Mouse (Mus musculus): ENCODE results near the gene 5730596B20Rik. TPM values are rescaled to one million over a fixed set of nuclear protein-coding genes. Genes with fewer than 3 reads are reported as not detected.

5730596B20Rik gene
- polyA plus RNA-seq, 2 experiments from 2014 or later: not detected

DNA sequence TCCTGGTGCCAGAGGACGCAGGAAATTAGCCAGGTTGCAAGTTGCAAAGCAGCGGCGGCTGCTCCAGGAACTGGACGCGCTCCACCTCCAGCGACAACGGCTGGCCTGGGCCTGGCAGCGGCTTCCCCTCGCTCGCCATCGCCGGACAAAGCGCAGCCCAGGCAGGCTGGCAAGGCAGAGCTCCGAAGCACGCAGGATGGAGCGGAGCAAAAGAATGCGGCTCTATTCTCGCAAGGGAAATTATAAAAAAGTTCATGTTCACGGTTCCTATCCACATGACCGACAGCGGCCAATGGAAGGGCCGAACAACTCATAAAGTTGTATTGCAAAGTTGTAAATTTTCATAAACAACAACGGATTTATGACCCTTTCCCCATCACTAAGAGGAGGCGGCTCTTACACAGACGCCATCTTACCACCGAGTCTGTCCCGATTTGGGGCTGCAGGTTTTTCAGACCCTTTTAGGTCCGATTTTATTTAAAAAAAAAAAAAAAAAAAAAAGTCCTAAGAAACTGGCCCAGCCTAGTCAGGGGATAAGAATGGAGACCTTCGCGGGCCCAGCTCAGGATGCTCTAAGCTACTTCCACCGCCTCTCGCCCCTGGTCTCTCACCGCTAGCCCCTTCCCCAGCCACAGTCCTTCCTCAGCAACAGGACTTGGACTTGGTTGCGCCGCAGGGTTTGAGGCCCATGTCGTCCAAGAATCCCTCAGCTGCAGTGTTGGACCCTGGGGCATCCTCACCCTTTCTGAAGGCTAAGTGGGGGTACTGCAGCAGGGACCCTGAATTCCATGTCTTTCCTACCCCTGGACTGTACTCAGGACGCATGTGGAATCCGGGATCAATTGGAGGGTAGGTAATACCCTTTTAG is 36.1 kb downstream of the 5730596B20Rik start, which contains the start of the genes Hoxa3 and Gm28308:
Gene Hoxa3 (minus strand): TSS at position 218 of the 868 bp plus-strand sequence.
Gene Gm28308 (minus strand): TSS at position 221 of the 868 bp plus-strand sequence.
- ATAC-seq: no peak

- ATAC-seq: no peak
These were observed 37.0 kb downstream of the 5730596B20Rik start for GRCm38 (mm10) chr6:52214271-52214670.

- ATAC-seq: no peak
These were observed 37.8 kb downstream of the 5730596B20Rik start for GRCm38 (mm10) chr6:52215070-52215469.

- ATAC-seq: no peak
These were observed 38.7 kb downstream of the 5730596B20Rik start for GRCm38 (mm10) chr6:52215771-52216535.

- ATAC-seq: no peak
These were observed 39.6 kb downstream of the 5730596B20Rik start for GRCm38 (mm10) chr6:52216691-52217458.

DNA sequence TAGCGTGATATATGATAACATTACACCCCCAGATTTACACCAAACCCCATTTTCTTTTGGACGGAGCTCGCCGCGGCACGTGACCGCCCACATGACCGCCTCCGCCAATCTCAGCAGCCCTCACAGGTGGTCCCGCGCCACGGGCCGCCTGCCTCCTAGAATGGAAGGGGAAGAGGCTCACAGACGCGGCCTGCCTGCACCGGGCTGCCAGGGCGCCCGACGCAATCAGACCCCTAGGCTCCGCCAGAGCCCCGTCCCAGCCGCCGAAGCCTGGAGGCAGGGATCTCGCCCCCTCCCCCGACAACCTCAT is 40.1 kb downstream of the 5730596B20Rik start:
- ATAC-seq: peak; percentile 5

- no peak for ATAC-seq
These were observed 40.8 kb downstream of the 5730596B20Rik start for GRCm38 (mm10) chr6:52217895-52218642.

- no peak for ATAC-seq
These were observed 41.4 kb downstream of the 5730596B20Rik start for GRCm38 (mm10) chr6:52218643-52219215.

DNA sequence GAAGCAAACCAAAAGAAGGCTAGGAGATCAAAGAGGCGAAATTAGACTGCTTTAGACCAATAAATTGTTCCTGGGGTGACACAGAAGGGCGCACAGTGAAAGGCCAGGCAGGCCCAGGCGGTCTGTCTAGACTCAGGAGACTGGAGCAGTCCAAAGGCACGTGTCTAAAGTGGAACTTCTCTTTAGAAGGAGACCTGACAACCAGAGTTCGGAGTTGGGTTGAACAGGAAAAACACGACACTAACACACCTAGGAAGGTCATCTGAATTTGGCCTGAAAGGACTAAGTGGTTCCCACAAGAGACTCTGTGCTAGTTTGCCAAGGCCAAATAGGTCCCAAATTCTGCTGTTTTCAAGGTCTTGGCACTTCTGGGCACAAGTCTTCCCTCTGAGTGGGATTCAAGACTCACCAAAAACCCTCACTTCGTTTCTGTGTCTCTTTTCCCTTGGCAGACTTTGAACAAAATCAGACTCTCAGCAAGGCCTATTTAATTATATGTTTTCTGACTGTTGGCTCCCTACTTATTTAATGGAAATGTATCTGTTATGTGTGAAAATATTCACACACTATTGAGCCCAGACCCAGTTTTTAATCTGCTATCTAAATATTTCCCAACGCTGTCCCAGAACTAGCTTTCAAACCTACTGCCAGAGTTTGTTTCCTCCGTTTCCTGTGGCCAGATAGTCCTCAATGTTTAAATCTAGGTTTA is 42.1 kb downstream of the 5730596B20Rik start:
- no peak for ATAC-seq

GRCm38 (mm10) chr6:52220003-52220864 is 42.9 kb downstream of the 5730596B20Rik start:
- no peak for ATAC-seq

DNA sequence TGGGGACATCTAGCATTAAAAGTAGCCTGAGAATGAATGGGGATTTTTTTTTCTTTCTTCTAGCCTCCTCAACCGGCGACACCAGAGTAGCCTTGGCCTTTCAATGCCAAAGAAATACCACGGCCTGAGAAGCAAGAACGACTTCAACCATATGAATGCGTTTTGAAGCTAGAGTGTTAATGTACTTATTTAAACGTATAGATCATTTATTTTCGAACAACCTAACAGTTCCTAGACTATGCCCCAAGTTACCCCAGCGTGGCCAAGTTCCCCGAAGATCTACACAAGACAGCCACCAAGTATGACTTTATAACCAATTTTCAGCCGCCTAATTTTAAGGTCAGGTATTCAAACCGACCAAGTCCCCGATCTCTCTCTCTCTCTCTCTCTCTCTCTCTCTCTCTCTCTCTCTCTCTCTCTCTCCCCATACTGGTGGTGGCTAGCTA is 43.6 kb downstream of the 5730596B20Rik start:
- no peak for ATAC-seq

GRCm38 (mm10) chr6:52221337-52221992 is 44.2 kb downstream of the 5730596B20Rik start, which contains the start of gene Hoxa7:
Hoxa7 (minus strand) TSS chr6:52221854.
- peak; percentile 72 for ATAC-seq

DNA sequence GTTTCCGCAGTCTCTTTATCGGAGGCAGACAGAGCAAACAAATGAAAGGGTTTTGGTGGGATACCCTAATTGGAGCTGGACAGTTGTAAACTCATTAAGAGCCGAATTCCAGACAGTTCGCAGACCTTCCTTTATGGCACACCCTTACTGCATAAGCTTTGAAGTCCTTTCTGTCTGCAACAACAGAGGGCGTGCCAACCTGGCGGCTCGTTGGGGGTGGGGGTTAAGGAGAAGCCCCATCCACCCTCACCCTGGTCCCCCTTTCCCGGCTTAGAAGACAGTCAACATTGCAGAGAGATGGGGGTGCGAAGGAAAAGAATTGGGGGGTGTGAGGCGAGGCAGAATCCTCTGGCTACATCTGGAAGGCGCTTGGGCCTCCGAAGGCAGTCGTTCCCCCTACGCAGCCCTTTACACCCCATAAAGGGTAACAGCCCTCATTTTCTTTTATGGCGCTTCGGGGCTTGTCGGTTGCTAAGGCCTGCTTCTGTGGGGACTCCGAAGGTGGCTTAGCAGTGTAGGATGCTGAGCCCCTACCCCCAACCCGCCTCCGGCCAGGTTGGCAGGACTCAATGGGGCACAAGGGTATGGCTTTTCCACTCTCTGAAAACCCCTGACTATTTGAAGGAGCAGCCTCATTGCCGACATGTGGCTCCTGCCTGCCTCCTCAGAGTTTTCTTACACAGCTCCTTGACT is 44.8 kb downstream of the 5730596B20Rik start:
- ATAC-seq: no peak

- ATAC-seq: no peak
These were observed 45.4 kb downstream of the 5730596B20Rik start for GRCm38 (mm10) chr6:52222729-52223128.

DNA sequence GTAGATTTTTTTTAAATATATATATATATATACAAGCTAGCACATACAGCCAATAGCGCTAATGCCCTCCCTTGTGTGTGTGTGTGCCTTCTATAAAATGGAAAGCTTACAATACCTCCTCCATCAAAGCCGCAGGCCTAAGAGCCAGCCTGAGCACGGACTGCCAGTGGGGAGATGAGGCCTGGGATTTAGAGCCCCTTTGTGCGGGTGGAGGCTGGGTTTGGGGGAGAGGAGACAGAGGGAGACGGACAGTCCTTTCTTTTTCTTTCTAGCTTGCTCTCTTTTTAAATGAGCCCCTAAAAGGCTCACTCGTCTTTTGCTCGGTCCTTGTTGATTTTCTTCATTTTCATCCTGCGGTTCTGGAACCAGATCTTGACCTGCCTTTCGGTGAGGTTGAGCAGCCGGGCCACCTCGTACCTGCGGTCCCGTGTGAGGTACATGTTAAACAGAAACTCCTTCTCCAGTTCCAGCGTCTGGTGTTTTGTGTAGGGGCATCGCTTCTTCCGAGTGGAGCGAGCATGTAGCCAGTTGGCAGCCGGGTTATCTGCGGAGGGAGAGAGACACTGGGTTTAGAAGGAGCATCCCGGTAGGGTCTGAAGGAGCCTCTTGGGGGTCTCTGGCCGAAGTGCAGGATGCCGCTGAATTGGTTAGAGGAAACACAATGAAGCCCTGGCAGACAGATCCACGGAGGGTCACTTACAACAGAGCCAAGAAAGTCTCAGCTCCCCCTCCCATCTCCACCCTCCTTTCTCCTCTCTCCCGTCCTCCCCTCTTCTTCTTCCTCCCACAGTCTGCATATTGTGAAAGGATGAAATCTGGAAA is 46.9 kb downstream of the 5730596B20Rik start:
- no peak for ATAC-seq

- no peak for ATAC-seq
These were observed 47.8 kb downstream of the 5730596B20Rik start for GRCm38 (mm10) chr6:52224895-52225611.
